In the genomic region with DNA sequence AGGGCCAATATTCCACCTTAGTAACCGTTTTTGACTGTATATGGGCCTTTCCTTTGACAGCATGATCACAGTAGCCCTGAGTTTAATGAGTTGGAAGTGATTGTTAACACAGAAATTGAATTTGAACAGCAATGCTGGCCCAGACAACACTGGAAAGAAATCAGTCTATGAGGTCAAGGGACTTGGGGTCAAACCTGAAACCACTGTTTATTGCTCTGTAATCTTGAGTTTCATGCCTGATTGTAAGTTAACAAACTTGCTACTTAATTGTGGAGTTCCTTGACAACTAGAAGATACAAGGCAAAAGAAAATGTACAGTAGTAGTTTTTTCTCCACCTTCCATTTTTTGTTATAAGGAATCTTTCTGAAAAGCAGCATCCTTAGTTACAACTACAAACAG, we compare ENCODE assay signal across 27 mouse cellular contexts.
"Had no signal": no experiment of that assay in that cellular context is flagged by ENCODE, and none has a peak within 500 bp of the region (broad histone marks: within the 10 kb centered on the region; RNA-seq: fewer than 3 reads in every experiment).

No protein-coding gene starts in this region.

- H3K4me3 ChIP-seq: embryonic facial prominence, embryonic 10.5 days; embryonic facial prominence, embryonic 12.5 days; embryonic facial prominence, embryonic 13.5 days; embryonic facial prominence, embryonic 15.5 days; erythroblast, embryonic 14.5 days; forebrain, embryonic 10.5 days; forebrain, embryonic 12.5 days; forebrain, embryonic 13.5 days; forebrain, embryonic 15.5 days; gastrocnemius, adult 2 months; heart, adult 2 months had no signal

- H3K27me3 ChIP-seq: embryonic facial prominence, embryonic 12.5 days; embryonic facial prominence, embryonic 13.5 days; embryonic facial prominence, embryonic 15.5 days; forebrain, embryonic 12.5 days; forebrain, embryonic 13.5 days; forebrain, embryonic 15.5 days had no signal

- H3K4me2 ChIP-seq: embryonic facial prominence, embryonic 12.5 days; embryonic facial prominence, embryonic 13.5 days; embryonic facial prominence, embryonic 15.5 days; forebrain, embryonic 12.5 days; forebrain, embryonic 13.5 days; forebrain, embryonic 15.5 days had no signal

- H3K9ac ChIP-seq: embryonic facial prominence, embryonic 12.5 days; embryonic facial prominence, embryonic 13.5 days; embryonic facial prominence, embryonic 15.5 days; forebrain, embryonic 12.5 days; forebrain, embryonic 13.5 days; forebrain, embryonic 15.5 days; forebrain, postnatal 0 days had no signal

- H3K27ac ChIP-seq: embryonic facial prominence, embryonic 10.5 days; embryonic facial prominence, embryonic 12.5 days; embryonic facial prominence, embryonic 13.5 days; embryonic facial prominence, embryonic 15.5 days; forebrain, embryonic 10.5 days; forebrain, embryonic 12.5 days; forebrain, embryonic 13.5 days; forebrain, embryonic 15.5 days; gastrocnemius, adult 2 months; heart, adult 2 months had no signal

- H3K4me1 ChIP-seq: embryonic facial prominence, embryonic 10.5 days; embryonic facial prominence, embryonic 12.5 days; embryonic facial prominence, embryonic 13.5 days; embryonic facial prominence, embryonic 15.5 days; forebrain, embryonic 10.5 days; forebrain, embryonic 12.5 days had no signal

- DNase-seq: cerebellum, adult 8-10 months; cerebellum, adult 9-10 months; cerebellum, adult 9-11 months; cerebellum, postnatal 10 days; cerebellum, postnatal 14 days; cerebellum, postnatal 25 days; cerebellum, postnatal 36 days; forebrain, postnatal 0 days; gastrocnemius, adult 2 months; gastrocnemius, postnatal 10 days; gastrocnemius, postnatal 14 days; gastrocnemius, postnatal 25 days; gastrocnemius, postnatal 36 days; heart, adult 11 months; heart, adult 18-20 months; heart, adult 2 months had no signal

- ATAC-seq: forebrain, embryonic 13.5 days; forebrain, embryonic 14.5 days; forebrain, embryonic 15.5 days; forebrain, embryonic 16.5 days; forebrain, postnatal 0 days had no signal

- H3K36me3 ChIP-seq: embryonic facial prominence, embryonic 10.5 days; embryonic facial prominence, embryonic 12.5 days; embryonic facial prominence, embryonic 13.5 days; embryonic facial prominence, embryonic 15.5 days; forebrain, embryonic 10.5 days; forebrain, embryonic 12.5 days; forebrain, embryonic 15.5 days had no signal

- H3K9me3 ChIP-seq: embryonic facial prominence, embryonic 10.5 days; embryonic facial prominence, embryonic 12.5 days; embryonic facial prominence, embryonic 13.5 days; embryonic facial prominence, embryonic 15.5 days; forebrain, embryonic 10.5 days; forebrain, embryonic 12.5 days; forebrain, embryonic 13.5 days; forebrain, embryonic 15.5 days had no signal
